Mouse (Mus musculus) left cerebral cortex, postnatal 10 days (tissue): Measurements from ENCODE around the gene Tanc2. TPM values are rescaled to one million over a fixed set of nuclear protein-coding genes. Genes with fewer than 3 reads are reported as not detected.

Source experiments
- DNase-seq, 2 experiments: peaks; one replicate each; pipeline ENCODE4 v3.0.0; 2021 to 2022; ENCODE audit warnings: low spot score in 2 of 2, mixed read lengths in 1 of 2; ENCODE audit errors: extremely low spot score in 1 of 2
- intact Hi-C: fragments of 180-260 bp; cut with DNase I; formaldehyde crosslinking; loops from one replicate; pipeline ENCODE4 v1.15.1; 2025
- total RNA-seq, 2 experiments: library from RNA; stranded (reverse); gene quantifications; 2 replicates each; pipeline ENCODE4 v1.2.3; 2021

Tanc2 gene
- total RNA-seq, 2 experiments from 2014 or later, result 247 to 268 TPM

GRCm38 (mm10) chr11:105941973-105942372 lies 352.2 kb downstream of the Tanc2 start:
- DNase-seq, result no peak

GRCm38 (mm10) chr11:105943133-105944102 lies 353.6 kb downstream of the Tanc2 start:
- peak in 1 of 2 experiments; percentile 53 for DNase-seq
- intact Hi-C loops, result loop anchor here (2.0 kb wide), 1 partner anchor 77 kb away; no protein-coding TSS in a partner anchor

More at GRCm38 (mm10) chr11:105941973-105942372, 352.2 kb downstream of the Tanc2 start:
- intact Hi-C loops, result loop anchor here (2.0 kb wide), 1 partner anchor 79 kb away; no protein-coding TSS in a partner anchor

- peak; percentile 50 to 80 for DNase-seq
- intact Hi-C loops, result no loop called here
These were observed 354.4 kb downstream of the Tanc2 start for GRCm38 (mm10) chr11:105944126-105944621.

GRCm38 (mm10) chr11:105944770-105945672 lies 355.2 kb downstream of the Tanc2 start:
- intact Hi-C loops, result no loop called here
- no peak for DNase-seq

DNA sequence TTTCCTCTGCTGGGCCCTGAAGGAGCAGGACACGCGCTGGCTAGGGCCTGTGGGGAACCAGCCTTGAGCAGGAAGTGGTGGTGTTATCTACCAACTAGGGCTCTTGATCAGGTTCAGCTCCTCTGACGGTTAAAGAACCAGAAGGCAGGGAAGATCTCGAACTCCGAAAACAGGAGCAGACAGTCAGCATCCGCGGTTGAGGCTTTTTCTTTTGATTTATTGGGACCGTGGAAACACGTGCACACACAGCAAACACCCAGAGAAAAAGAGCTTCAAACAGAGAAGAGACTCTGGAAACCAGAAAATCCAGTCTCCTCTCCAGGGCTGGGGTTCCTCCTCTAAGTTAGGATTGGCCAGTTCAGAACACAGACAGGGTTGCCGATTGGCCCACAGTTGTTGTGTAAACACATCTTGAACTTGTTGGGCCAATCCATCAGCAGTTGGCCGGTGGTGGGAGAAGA lies 356.9 kb downstream of the Tanc2 start:
- no peak for DNase-seq
- intact Hi-C loops, result no loop called here

GRCm38 (mm10) chr11:105948255-105948654 lies 358.5 kb downstream of the Tanc2 start:
- no peak for DNase-seq
- intact Hi-C loops, result no loop called here

DNA sequence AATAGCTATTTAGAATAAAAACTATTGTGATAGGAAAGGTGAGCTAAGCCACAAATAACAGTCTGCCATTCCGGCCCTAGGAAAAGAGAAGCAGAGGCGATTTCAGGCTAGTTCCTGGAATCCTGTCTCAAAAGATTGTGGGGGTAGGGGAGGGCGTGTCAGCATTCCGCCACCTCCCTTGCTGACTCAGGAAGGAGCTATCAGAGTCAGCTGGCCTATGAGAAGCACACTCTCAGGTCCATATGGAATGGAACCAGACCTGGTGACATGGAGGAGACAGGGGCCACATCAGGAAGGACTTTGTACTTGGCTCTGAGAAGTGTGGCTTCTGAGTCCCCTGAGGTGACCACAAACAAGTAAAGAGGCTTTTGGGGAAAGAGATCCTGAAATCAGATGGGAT lies 360.7 kb downstream of the Tanc2 start:
- intact Hi-C loops, result no loop called here

DNA sequence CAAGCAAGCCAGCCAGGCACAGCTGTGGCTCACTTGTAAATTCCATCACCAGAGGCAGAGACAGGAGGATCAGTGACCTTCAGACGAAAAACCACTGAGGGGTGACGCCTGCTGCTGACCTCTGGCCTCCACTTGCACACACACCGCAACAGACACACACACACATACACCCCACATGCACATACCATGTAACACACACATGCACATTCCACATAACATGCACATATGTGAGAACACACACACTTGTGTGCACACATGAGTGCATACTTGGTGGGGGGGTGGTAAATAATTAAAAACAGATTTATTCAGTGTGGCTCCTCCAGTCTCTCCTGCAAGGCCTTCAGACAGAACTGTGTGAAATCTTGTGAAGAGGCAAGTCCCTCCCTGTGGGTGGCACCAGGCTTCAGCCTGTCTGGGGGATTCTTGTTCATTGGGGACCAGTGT lies 361.8 kb downstream of the Tanc2 start:
- DNase-seq, result no peak
- intact Hi-C loops, result no loop called here

More for the DNA sequence above, 360.7 kb downstream of the Tanc2 start:
- DNase-seq, result no peak

GRCm38 (mm10) chr11:105952111-105952510 lies 362.3 kb downstream of the Tanc2 start:
- DNase-seq, result no peak
- intact Hi-C loops, result no loop called here

DNA sequence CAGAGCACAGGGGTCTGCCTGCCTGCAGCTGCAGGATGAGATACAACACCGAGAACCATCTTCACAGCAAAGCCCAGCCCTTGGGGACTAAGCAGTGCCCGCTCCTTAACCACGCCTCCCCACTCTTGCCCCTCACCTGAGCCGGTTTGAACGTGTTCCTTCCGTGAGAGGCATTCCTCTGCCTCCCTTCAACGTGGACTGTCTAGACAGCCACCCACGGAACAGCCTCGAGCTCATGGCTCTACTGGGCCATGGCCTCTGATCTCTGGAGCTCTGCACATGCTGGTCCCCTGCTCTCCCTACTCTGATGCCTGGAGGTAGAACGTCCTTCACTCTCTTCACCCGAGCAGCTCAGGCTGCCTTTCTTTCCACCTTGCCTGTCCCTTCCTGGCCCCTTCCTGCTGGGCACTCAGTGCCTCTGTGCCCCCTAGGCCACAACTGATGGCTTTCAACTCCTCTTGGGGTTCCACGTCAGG lies 363.2 kb downstream of the Tanc2 start, which contains the start of gene Cyb561:
Gene Cyb561 (minus strand): TSS at position 426 of the 476 bp plus-strand sequence.
- DNase-seq, result no peak
- intact Hi-C loops, result no loop called here

- intact Hi-C loops, result no loop called here
- no peak for DNase-seq
These were observed 363.6 kb downstream of the Tanc2 start for GRCm38 (mm10) chr11:105953402-105953801.

GRCm38 (mm10) chr11:105955815-105956430 lies 366.1 kb downstream of the Tanc2 start:
- intact Hi-C loops, result no loop called here
- DNase-seq, result no peak

- DNase-seq, result no peak
- intact Hi-C loops, result no loop called here
These were observed 367.7 kb downstream of the Tanc2 start for GRCm38 (mm10) chr11:105957501-105957900.

DNA sequence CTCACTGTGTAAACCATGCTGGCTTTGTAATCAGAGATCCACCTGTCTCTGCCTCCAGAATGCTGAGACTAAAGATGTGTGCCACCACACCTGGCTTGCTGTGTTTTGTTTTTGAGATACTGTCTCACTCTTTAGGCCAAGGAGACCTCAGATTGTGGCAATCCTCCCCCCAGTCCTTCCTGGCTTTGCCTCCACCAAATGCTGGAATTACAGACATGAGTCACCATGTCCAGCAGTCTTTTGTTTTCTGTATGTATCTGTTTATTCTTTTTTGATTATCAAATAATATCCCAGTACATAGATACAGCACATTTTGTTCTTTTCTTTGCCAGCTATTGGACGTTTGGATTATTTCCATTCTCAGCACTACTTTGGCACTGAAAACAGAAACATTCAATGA lies 368.8 kb downstream of the Tanc2 start:
- intact Hi-C loops, result no loop called here

DNA sequence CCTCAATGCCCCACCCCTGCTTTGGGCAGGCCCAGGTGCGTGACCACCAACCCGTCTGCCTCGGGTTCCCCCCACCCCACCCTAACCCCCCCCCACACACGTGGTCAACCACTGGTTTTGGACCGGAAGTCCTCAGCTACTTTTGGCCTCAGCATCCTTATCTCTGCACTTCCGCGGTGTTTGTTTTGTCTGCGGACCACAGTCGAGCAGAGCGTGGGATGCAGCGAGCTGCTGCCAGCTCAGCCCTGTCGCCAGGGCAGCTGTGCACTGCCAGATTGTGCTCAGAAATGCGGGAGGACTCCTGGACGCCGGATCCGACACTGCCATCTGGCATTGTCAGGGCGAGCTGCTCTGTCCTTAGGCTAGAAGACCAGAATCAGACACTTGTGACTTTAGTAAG lies 369.6 kb downstream of the Tanc2 start:
- intact Hi-C loops, result no loop called here

More for the DNA sequence above, 368.8 kb downstream of the Tanc2 start:
- no peak for DNase-seq

DNA sequence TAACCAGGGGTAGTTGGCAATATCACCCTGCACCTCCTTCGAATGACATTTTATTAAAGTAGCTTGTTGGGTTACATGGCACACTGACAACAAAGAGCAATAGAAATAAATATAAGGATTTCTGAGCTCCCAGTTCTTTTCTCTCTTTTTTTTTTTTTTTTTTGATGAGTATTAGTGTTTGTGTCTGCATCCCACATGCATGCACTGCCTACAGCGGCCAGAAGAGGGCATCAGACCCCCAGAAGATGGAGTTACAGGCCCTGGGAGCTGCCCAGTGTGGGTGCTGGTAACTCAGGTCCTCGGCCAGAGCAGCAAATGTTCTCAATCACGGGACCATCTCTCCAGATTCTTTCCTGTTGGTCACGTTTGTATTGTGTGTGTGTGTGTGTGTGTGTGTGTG lies 374.9 kb downstream of the Tanc2 start:
- DNase-seq, result no peak
- intact Hi-C loops, result no loop called here

More for the DNA sequence above, 369.6 kb downstream of the Tanc2 start:
- DNase-seq, result peak; percentile 48 to 62

DNA sequence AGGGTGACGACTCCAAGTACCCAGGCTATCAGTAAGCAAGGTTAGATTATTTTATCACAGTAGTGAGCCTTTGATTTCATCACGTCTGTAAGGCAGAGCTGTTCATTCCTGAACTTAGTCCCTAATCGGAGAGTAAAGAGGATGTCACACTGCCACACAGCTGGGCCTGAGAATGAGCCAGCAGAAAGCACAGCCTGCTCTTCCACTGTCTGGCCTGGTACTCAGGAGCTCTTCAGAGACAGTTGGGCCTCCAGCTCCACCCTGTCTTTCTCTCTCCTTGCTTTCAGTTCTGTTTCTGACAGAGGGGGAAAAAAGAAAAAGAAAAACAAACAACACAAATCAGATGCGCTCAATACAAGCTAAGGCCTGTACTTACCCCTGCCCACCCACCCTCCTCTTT lies 376.5 kb downstream of the Tanc2 start:
- intact Hi-C loops, result no loop called here
- DNase-seq, result no peak
